Mouse (Mus musculus): Measurements from ENCODE around the gene Gm11563.
"Not testable (repeated sequence)": the region's sequence is repeated elsewhere in the genome, so short reads cannot be mapped to it uniquely, and the experiment has no call there.

The Gm11563 gene

GRCm38 (mm10) chr11:99658467-99659010 lies at the start of gene Gm11563:
Gene Gm11563 (minus strand): TSS chr11:99658960.
- not testable (repeated sequence) for DNase-seq

- DNase-seq: no peak
Observed at GRCm38 (mm10) chr11:99690463-99690862, 31.7 kb upstream of the Gm11563 start, which contains the start of gene Gm14190. Gene Gm14190 (minus strand): TSS chr11:99690740.

- DNase-seq: not testable (repeated sequence)
Observed at GRCm38 (mm10) chr11:99685235-99685634, 26.5 kb upstream of the Gm11563 start.

DNA sequence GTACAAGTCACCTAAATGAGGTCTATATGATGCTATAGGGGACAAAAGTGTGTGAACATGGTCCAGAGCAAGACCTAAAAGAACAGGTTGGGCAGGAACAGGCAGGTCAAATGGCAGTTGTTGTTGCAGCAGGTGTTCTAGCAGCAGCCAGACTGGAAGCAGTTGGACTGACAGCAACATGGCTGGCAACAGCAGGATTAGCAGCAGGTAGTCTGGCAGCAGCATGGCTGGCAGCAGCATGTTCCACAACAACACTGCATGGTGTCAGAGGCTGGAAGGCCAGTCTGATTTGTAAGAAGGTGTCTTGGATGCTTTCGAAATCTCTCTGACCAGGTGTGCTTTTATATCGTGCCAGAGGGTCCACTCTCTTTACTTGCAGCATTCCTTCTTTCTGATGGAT lies 24.7 kb upstream of the Gm11563 start:
- DNase-seq: no peak

- no peak for DNase-seq
Observed at GRCm38 (mm10) chr11:99665860-99666259, 7.1 kb upstream of the Gm11563 start, which contains the start of gene Krtap4-6. Gene Krtap4-6 (minus strand): TSS chr11:99665960.

GRCm38 (mm10) chr11:99662802-99663201 lies 4.0 kb upstream of the Gm11563 start:
- DNase-seq: no peak

- DNase-seq: no peak
Observed at GRCm38 (mm10) chr11:99659256-99659655, 496 bp upstream of the Gm11563 start.

GRCm38 (mm10) chr11:99657051-99657450 lies 1.7 kb downstream of the Gm11563 start:
- DNase-seq: no peak

GRCm38 (mm10) chr11:99650136-99650535 lies 8.6 kb downstream of the Gm11563 start, which contains the start of gene Gm11555:
Gene Gm11555 (minus strand): TSS chr11:99650236.
- DNase-seq: no peak

DNA sequence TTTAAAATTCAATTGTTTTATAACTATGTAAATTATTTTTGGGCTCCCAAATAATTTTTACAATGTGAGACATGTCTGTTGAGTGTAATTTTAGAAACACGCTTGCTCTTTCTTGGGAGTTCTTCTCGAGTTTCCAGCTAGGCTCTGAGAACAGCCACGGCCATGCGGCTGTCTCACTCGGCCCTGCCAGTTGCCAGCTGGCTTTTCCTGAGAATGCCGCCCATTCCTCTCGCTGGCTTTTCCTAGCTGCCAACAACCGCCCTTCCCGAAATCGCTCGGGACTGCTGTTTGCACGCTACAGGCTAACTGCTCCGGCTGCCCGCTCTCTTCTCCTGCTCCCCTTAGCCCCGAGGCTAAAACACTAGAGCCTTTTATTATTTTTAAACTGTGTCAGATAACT lies 12.3 kb downstream of the Gm11563 start:
- DNase-seq: no peak

DNA sequence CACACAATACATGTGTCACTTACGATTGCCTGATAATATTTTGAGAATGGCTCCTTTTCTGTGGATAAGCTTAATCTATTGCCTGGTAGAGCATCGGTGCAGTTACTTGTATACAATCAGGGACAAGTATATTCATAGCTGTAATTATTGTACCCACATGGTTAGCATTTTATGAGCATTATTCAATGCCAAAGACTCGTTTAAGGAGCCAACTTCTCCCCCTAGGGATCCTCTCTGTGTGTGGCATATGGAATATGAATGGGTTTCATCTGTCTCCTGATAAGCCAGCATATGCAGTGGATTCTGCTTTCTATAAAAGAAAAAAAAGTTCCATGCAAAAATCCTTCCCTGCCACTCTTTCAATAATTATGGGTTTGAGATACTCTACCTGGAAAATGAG lies 14.4 kb downstream of the Gm11563 start:
- DNase-seq: no peak

DNA sequence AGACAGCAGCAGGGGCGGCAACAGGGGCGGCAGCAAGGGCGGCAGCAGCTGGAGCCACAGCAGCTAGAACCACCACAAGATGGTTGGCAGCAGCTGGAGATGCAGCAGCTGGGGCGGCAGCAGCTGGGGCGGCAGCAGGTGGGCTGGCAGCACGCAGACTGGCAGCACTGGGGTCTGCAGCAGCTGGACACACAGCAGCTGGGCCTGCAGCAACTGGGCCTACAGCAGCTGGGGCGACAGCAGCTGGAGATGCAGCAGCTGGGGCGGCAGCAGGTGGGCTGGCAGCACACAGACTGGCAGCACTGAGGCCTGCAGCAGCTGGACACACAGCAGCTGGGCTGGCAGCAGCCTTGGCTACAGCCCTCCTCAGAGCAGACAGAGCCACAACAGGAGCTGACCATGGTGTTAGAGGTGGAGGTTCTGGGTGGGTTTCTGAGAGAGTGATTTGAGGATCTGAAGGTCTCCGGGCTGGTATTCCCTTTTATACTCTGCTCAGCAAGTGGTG lies 15.1 kb downstream of the Gm11563 start, which contains the start of gene Krtap4-7:
TSS of gene Krtap4-7 (minus strand) at position 455 of the 505 bp plus-strand sequence.
- not testable (repeated sequence) for DNase-seq

- no peak for DNase-seq
Observed at GRCm38 (mm10) chr11:99640926-99641325, 17.8 kb downstream of the Gm11563 start.

GRCm38 (mm10) chr11:99637086-99637485 lies 21.7 kb downstream of the Gm11563 start:
- no peak for DNase-seq

- DNase-seq: no peak
Observed at GRCm38 (mm10) chr11:99634653-99635134, 24.1 kb downstream of the Gm11563 start, which contains the start of gene Krtap4-2. Gene Krtap4-2 (minus strand): TSS chr11:99635084.

DNA sequence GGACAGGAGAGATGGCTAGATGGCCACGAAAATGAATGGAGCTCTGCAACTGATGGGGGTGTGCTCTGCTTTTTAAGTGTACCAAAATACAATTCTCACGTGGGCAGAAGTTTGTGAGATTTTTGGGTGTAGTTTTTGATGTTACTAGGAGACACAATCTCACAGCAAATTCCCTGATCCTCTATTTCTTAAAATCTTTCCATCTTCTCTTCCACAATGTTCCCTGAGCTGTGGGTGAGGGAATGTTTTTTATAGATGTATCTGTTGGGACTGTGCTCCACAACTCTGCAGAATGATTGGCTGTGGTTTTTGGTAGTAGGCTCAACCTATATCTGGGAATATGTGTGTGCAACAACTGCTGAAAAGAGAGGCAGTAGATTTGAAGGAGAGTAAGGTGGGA lies 25.5 kb downstream of the Gm11563 start:
- DNase-seq: no peak

DNA sequence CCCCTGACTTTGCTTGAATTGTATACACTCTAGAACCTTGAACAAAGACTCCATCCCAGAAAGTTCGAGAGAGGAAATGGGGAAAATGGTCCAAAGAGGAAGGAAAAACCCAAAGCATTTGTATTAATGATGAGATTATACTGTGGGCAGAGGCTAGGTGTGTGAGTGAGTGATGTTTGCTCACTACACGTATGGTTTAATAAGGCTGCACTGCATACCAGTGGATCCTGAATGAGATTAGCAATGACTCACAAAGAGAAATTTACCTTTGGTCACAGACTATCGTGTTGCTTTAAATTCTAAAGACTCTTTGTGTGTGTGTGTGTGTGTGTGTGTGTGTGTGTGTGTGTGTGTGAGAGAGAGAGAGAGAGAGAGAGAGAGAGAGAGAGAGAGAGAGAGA lies 27.9 kb downstream of the Gm11563 start:
- no peak for DNase-seq

GRCm38 (mm10) chr11:99628138-99628537 lies 30.6 kb downstream of the Gm11563 start, which contains the start of gene Krtap4-1:
Gene Krtap4-1 (minus strand): TSS chr11:99628238.
- no peak for DNase-seq

GRCm38 (mm10) chr11:99620335-99620734 lies 38.4 kb downstream of the Gm11563 start, which contains the start of gene Gm11562:
Gene Gm11562 (minus strand): TSS chr11:99620435.
- DNase-seq: no peak

DNA sequence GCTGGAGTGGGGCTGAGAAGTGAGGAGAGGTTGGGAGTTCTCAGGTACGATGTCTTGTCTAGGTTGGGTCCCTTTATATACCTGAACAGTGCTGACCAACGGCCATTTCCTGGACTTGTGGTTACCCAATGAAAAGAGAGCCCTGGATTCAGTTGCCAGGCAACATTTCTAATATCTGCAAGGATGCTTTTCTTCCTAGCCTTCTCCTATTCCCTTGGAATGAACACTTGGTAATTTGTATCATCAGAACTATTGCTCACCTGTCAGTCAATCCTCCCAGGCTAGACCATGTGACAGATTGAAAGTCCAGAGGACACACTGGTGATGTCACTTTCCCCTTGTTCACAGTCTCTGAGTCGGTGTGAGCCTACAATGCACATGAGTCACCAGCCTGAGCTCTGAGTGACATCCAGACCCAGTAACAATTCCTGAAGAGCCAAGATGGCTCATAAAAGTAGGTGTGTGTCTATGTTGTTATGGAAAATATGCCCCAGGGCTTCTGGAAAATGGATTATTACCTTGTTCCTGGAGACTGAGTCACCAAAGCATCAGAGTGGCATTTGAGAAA lies 43.9 kb downstream of the Gm11563 start, which contains the start of gene Krtap2-4:
TSS of gene Krtap2-4 (minus strand) at position 51 of the 568 bp plus-strand sequence.
- DNase-seq: no peak

- not testable (repeated sequence) for DNase-seq
Observed at GRCm38 (mm10) chr11:99610089-99610488, 48.7 kb downstream of the Gm11563 start, which contains the start of gene Gm11937. Gene Gm11937 (minus strand): TSS chr11:99610189.

DNA sequence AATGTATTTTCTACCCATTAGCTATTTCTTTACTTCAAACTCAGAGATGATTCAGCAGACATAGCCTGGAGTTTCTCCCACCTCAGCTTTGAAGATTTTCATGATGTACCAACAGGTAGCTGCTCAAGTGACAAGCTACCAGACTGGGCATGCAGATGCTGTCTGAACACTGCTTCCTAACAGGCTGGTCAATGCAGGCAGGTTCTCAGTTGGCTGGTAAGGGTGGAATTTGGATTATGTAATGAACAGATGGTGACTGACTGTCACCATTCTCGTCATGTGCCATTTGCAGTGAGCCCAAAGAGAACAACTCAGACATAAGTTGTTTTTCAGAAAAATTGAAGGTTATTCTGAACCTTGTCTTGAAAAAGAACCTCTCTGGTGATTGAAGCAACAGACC lies 49.6 kb downstream of the Gm11563 start:
- no peak for DNase-seq
